Mouse (Mus musculus) layer of hippocampus, adult 18-20 months (tissue): ENCODE results near the gene Ttc21a. TPM values are rescaled to one million over a fixed set of nuclear protein-coding genes. Genes with fewer than 3 reads are reported as not detected.

Source experiments
- total RNA-seq, 2 experiments: library from RNA; stranded (reverse); gene quantifications; 2 replicates each; pipeline ENCODE4 v1.2.3; 2021

The Ttc21a gene
- total RNA-seq, 2 experiments from 2014 or later = 0.71 to 1.2 TPM

Other genes starting within 250 kb of the Ttc21a start
- gene Scn10a, start 218.3 kb upstream of the Ttc21a start, total RNA-seq = not detected
- gene Scn11a, start 112.2 kb upstream of the Ttc21a start, total RNA-seq = not detected
- 10 to 100 TPM; 74.8 to 77.2 TPM for gene Wdr48, start 42.7 kb upstream of the Ttc21a start, total RNA-seq
- gene Gorasp1, start within 50 bp of the Ttc21a start, total RNA-seq = 10 to 100 TPM; 41.5 to 44.2 TPM
- gene Csrnp1, start 47.1 kb downstream of the Ttc21a start, total RNA-seq = 10 to 100 TPM; 13.1 to 15.7 TPM
- gene Xirp1, start 86.0 kb downstream of the Ttc21a start, total RNA-seq = under 1 TPM; 0.07 to 0.08 TPM
- gene Cx3cr1, start 132.3 kb downstream of the Ttc21a start, total RNA-seq = 10 to 100 TPM; 26.5 to 31.6 TPM
- gene Ccr8, start 154.5 kb downstream of the Ttc21a start, total RNA-seq = not detected
- 10 to 100 TPM; 28.1 to 29.0 TPM for gene Slc25a38, start 172.8 kb downstream of the Ttc21a start, total RNA-seq
- gene Rpsa, start 190.1 kb downstream of the Ttc21a start, total RNA-seq = 100 to 1,000 TPM; 448 to 470 TPM
- gene Mobp, start 212.1 kb downstream of the Ttc21a start, total RNA-seq = 100 to 1,000 TPM; 382 to 439 TPM